Mouse (Mus musculus) intestine, embryonic 14.5 days (tissue): ENCODE data around the gene Igll1. TPM values are rescaled to one million over a fixed set of nuclear protein-coding genes. Genes with fewer than 3 reads are reported as not detected.
A peak's percentile ranks its signal among the peaks of the same experiment; 100 is the strongest.

ENCODE experiments used
- ATAC-seq: fragments of 200-750 bp; cut with Nextera tagmentation; replicated peaks from 2 replicates; pipeline ENCODE4 v1.8.0; 2017; ENCODE audit warnings: low read depth, moderate number of reproducible peaks, moderate TSS enrichment, moderate library complexity; ENCODE audit not compliant: low FRiP score, low TSS enrichment
- DNase-seq: peaks from one replicate; pipeline ENCODE4 v3.0.0-alpha.2; 2018; ENCODE audit warnings: low spot score
- H3K27ac ChIP-seq: fragments of 300-500 bp; sonication (generic); 2 replicates; pipeline ENCODE4 v1.5.1; 2014; ENCODE audit warnings: low read depth, mild to moderate bottlenecking, control low read depth
- H3K27me3 ChIP-seq: fragments of 300-500 bp; sonication (generic); replicated peaks from 2 replicates; pipeline ENCODE4 v1.6.1; 2014; ENCODE audit warnings: low read length, control low read depth; ENCODE audit not compliant: control insufficient read depth, insufficient read depth
- H3K36me3 ChIP-seq: fragments of 300-500 bp; sonication (generic); 2 replicates; pipeline ENCODE4 v1.6.1; 2014; ENCODE audit warnings: low read length, control low read depth; ENCODE audit not compliant: control insufficient read depth, insufficient read depth
- H3K4me1 ChIP-seq: fragments of 300-500 bp; sonication (generic); replicated peaks from 2 replicates; pipeline ENCODE4 v1.6.1; 2014; ENCODE audit warnings: low read length, control low read depth, mixed read lengths; ENCODE audit not compliant: control insufficient read depth, insufficient read depth
- H3K4me2 ChIP-seq: fragments of 300-500 bp; sonication (generic); 2 replicates; pipeline ENCODE4 v1.6.1; 2014; ENCODE audit warnings: low read length
- H3K4me3 ChIP-seq: fragments of 300-500 bp; sonication (generic); 2 replicates; pipeline ENCODE4 v1.5.1; 2014; ENCODE audit warnings: low read depth, low read length, control low read depth, mixed read lengths
- H3K9ac ChIP-seq: fragments of 300-500 bp; sonication (generic); 2 replicates; pipeline ENCODE4 v1.6.1; 2014; ENCODE audit warnings: mild to moderate bottlenecking, low read length
- H3K9me3 ChIP-seq: fragments of 300-500 bp; sonication (generic); 2 replicates; pipeline ENCODE4 v1.6.1; 2016; ENCODE audit warnings: low read length, control low read depth; ENCODE audit not compliant: control insufficient read depth
- WGBS: fragments of 180-500 bp; shearing (Covaris S2); extraction: QIAGEN DNeasy Blood & Tissue Kit; methylation state at CpG from one replicate; pipeline ENCODE4 v1.1.7; 2014; 5-methylcytosine and 5-hydroxymethylcytosine counted together
- polyA plus RNA-seq: library from polyadenylated mRNA; unstranded; fragments of >200 nt; fragmentation: Nextera tagmentation; extraction: Ambion mirVana; gene quantifications from 2 replicates; pipeline ENCODE4 v1.2.1, GENCODE M21; 2014

The Igll1 gene
- not detected in 2 replicates for polyA plus RNA-seq

GRCm38 (mm10) chr16:16863978-16864377 lies at the start of gene Igll1:
Gene Igll1 (minus strand): TSS chr16:16863985.
- H3K27me3 ChIP-seq: no peaks in the 10 kb centered on the region
- DNase-seq (no peak), ATAC-seq (no peak)
- H3K27ac ChIP-seq: no peak within 1 kb of the TSS
- no peaks in the 10 kb centered on the region for H3K9me3 ChIP-seq
- H3K4me1 ChIP-seq: no peaks in the 10 kb centered on the region
- no peak within 1 kb of the TSS for H3K9ac ChIP-seq
- 74% methylated on average over 2 of the region's 2 CpGs for WGBS
- H3K4me3 ChIP-seq: no peak within 1 kb of the TSS
- H3K36me3 ChIP-seq: no peaks in the 10 kb centered on the region
- H3K4me2 ChIP-seq: no peak within 1 kb of the TSS

DNA sequence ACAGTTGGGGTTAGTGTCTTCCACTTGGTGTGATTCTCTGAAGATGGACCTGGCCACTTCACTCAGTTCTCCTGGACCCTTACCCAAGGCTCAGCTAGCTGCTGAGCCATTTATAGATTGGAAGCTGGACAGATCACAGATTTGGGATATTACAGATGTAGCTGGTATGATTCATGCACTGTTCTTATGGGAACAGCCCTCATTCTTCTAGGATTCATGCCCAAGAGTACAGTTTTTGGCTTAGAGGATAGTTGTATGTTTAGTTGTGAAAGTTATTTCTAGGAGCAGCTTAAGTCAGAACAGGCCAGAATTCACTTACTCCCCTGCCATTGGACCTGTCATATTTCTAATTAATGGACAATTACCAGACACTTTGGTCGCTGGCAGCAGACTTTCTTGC lies 49.7 kb upstream of the Igll1 start:
- 71% methylated on average over 1 of the region's 1 CpGs for WGBS
- Histone ChIP-seq H3K9me3 (no peaks in the 10 kb centered on the region), H3K27ac (no peak overlapping the region), H3K27me3 (no peaks in the 10 kb centered on the region), H3K4me1 (no peaks in the 10 kb centered on the region), H3K4me2 (no peak overlapping the region), H3K9ac (no peak overlapping the region), H3K4me3 (no peak overlapping the region), H3K36me3 (peaks cover 86% of the 10 kb centered on the region)
- ATAC-seq: no peak
- DNase-seq: no peak

DNA sequence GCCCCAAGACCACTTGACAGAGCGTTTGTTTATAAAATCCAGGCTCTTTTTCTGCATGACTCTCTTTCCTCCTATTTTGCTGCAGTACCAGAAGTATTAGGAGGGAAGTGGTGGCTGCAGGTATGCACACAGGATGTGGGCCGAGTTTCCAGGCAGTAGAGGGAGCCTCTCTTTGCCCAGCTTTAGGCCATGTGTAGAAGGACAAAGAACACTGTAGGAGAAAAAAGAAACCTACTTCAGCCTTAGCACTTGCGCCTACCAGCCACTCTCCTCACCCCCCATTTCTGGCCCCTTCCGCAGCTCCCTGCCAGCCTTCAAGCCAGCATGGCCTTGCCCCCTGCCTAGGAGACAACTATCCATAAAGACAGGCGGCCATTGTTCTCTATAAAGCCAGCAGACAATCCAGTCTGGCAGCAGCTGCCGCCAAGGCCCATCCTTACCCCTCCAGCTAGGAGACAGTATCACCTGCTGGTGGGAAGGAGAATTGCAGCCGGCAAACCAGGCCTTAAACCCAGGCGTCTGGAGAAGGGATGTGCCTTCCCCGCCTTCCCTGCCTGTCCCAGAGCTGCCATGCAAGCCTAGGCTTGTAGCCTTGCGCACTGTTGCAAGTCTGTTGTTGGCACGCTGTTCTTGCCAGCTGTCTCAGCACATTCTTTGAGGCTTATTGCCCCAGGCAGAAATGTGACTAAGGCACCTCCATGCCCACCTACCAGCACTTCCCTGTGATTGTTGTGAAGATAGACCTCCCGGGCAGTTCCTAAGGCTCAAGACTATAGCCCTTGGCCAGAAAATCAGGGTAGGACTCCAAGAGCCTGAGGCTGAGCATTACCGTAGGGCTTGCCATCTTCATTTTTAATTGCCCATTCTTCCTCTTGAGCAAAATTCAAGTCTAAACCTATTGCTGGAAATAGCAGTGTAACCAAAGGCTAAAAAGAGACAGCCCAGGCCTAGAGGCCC lies 48.1 kb upstream of the Igll1 start:
- Histone ChIP-seq H3K27me3 (no peaks in the 10 kb centered on the region), H3K4me3 (no peak overlapping the region), H3K4me2 (no peak overlapping the region), H3K36me3 (peaks cover 80% of the 10 kb centered on the region), H3K4me1 (no peaks in the 10 kb centered on the region), H3K9ac (no peak overlapping the region), H3K9me3 (no peaks in the 10 kb centered on the region), H3K27ac (peak overlapping the region; percentile 62)
- DNase-seq: peak; percentile 82
- ATAC-seq: peak; percentile 80
- WGBS: 45% methylated on average over 13 of the region's 13 CpGs

DNA sequence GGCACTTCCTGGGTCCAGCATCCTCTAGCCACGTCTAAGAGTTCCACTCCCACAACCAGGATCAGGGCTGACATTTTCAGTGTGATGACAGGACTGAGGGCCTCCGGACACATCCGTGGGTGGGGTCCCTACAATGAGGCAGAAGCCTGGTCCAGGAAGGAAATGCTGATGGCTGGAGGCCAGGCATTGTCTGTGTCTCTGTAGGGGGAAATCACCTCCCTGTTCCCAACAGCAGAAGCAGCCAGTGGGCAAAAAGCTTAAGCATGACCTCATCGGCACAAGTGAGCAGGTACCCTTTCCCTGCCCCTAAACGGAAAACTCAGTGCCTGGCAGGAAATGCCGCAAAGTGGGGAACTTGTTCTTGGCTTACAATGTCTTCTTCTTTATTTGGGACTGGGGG lies 44.0 kb upstream of the Igll1 start:
- Histone ChIP-seq H3K4me2 (no peak overlapping the region), H3K27ac (0 out of 2 replicates have a peak overlapping the region, but pooled peaks have one; percentile 10), H3K9ac (no peak overlapping the region), H3K36me3 (peaks cover 70% of the 10 kb centered on the region), H3K4me3 (no peak overlapping the region), H3K9me3 (no peaks in the 10 kb centered on the region), H3K4me1 (no peaks in the 10 kb centered on the region), H3K27me3 (no peaks in the 10 kb centered on the region)
- DNase-seq (no peak), ATAC-seq (no peak)
- 73% methylated on average over 6 of the region's 6 CpGs for WGBS

DNA sequence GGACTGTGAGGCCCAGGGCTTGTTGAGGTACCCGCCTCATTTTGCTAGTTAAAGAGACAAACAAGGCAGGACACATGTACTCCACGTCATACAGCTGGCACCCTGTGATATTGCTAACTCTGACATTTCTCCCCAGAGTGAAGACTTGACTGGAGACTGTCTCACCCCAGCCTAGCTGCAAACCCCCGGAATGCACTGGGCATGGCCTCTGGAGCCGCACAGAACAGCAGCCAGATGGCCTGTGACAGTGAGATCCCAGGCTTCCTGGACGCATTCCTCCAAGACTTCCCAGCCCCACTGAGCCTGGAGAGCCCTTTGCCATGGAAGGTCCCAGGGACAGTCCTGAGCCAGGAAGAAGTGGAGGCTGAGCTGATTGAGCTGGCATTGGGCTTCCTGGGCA lies 39.4 kb upstream of the Igll1 start:
- Histone ChIP-seq H3K36me3 (peaks cover 36% of the 10 kb centered on the region), H3K4me2 (no peak overlapping the region), H3K9ac (no peak overlapping the region), H3K4me1 (no peaks in the 10 kb centered on the region), H3K27ac (no peak overlapping the region), H3K9me3 (no peaks in the 10 kb centered on the region), H3K4me3 (no peak overlapping the region), H3K27me3 (no peaks in the 10 kb centered on the region)
- no peak for ATAC-seq
- DNase-seq: no peak
- WGBS: 90% methylated on average over 5 of the region's 5 CpGs

DNA sequence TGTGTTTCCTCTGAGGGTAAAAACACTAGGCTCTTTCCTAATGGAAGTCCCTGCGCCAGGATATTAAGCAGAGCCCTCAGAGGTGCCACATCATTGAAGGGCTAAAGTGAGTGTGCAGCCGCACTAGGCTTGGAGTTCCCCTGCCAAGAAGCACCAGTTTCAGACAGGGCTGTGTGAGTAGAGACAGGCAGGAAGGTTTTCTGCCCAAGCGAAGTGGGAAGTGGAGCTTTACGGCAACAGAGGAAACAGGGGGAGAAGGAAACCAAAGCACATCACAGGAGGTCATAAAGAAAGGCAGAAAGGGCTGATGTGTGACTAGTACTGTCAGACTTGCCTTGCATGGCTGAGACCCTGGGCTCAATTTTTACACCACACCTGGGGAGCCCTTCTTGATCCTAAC lies 38.5 kb upstream of the Igll1 start:
- Histone ChIP-seq H3K36me3 (peaks cover 33% of the 10 kb centered on the region), H3K27ac (no peak overlapping the region), H3K9me3 (no peaks in the 10 kb centered on the region), H3K9ac (no peak overlapping the region), H3K27me3 (no peaks in the 10 kb centered on the region), H3K4me1 (peaks cover 4% of the 10 kb centered on the region), H3K4me2 (no peak overlapping the region), H3K4me3 (no peak overlapping the region)
- DNase-seq (no peak), ATAC-seq (no peak)
- WGBS: 83% methylated on average over 4 of the region's 4 CpGs

DNA sequence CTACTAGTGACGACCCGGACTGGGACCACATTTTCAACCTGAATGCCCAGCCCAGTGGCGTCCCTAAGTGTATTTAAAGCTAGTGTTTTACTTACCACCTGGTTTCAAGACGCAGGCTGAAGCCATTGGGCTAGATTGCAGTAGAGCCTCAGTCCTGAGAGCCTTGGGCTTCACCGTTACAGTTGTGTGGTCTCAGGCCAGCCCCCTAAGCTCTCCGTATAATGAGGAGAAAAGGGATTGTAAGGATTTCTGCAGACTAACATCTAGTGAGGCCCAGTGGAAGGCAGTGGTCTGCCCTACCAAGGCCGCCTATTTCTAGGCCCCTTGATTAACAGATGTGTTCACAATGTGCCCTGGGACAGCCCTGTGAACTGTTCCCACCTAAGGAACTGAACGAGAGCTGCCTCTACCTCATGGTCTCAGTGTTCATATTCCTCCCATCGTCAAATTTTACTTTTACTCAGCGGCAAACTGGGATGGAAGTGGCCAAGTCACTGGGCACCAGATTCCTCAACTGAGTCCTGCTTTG lies 33.3 kb upstream of the Igll1 start:
- Histone ChIP-seq H3K4me1 (peaks cover 9% of the 10 kb centered on the region), H3K4me2 (peak overlapping the region; percentile 82), H3K36me3 (peaks cover 16% of the 10 kb centered on the region), H3K9ac (peak overlapping the region; percentile 60), H3K4me3 (peak overlapping the region; percentile 56), H3K27me3 (no peaks in the 10 kb centered on the region), H3K9me3 (no peaks in the 10 kb centered on the region), H3K27ac (peak overlapping the region; percentile 3; the same call in 1 of the 2 replicates)
- 26% methylated on average over 10 of the region's 10 CpGs for WGBS
- ATAC-seq (no peak), DNase-seq (no peak)

GRCm38 (mm10) chr16:16896382-16897055 lies 32.7 kb upstream of the Igll1 start, which contains the start of gene Ppm1f:
Gene Ppm1f (plus strand): TSS chr16:16896469.
- Histone ChIP-seq H3K27ac (peak within 1 kb of the TSS; percentile 3; the same call in 1 of the 2 replicates), H3K27me3 (no peaks in the 10 kb centered on the region), H3K9me3 (no peaks in the 10 kb centered on the region), H3K4me2 (peak within 1 kb of the TSS; percentile 82), H3K4me1 (peaks cover 9% of the 10 kb centered on the region), H3K9ac (peak within 1 kb of the TSS; percentile 60), H3K4me3 (peak within 1 kb of the TSS; percentile 56), H3K36me3 (peaks cover 22% of the 10 kb centered on the region)
- DNase-seq: peak; percentile 97
- WGBS: 1% methylated on average over 29 of the region's 29 CpGs
- peak; percentile 91 for ATAC-seq
